Mouse (Mus musculus): Measurements from ENCODE around the gene Gpr180. TPM values are rescaled to one million over a fixed set of nuclear protein-coding genes. Genes with fewer than 3 reads are reported as not detected.
A peak's percentile ranks its signal among the peaks of the same experiment; 100 is the strongest.
"Not testable (repeated sequence)": the region's sequence is repeated elsewhere in the genome, so short reads cannot be mapped to it uniquely, and the experiment has no call there.

Gene Gpr180
- total RNA-seq, 2 experiments from 2014 or later = 31.5 to 32.2 TPM

DNA sequence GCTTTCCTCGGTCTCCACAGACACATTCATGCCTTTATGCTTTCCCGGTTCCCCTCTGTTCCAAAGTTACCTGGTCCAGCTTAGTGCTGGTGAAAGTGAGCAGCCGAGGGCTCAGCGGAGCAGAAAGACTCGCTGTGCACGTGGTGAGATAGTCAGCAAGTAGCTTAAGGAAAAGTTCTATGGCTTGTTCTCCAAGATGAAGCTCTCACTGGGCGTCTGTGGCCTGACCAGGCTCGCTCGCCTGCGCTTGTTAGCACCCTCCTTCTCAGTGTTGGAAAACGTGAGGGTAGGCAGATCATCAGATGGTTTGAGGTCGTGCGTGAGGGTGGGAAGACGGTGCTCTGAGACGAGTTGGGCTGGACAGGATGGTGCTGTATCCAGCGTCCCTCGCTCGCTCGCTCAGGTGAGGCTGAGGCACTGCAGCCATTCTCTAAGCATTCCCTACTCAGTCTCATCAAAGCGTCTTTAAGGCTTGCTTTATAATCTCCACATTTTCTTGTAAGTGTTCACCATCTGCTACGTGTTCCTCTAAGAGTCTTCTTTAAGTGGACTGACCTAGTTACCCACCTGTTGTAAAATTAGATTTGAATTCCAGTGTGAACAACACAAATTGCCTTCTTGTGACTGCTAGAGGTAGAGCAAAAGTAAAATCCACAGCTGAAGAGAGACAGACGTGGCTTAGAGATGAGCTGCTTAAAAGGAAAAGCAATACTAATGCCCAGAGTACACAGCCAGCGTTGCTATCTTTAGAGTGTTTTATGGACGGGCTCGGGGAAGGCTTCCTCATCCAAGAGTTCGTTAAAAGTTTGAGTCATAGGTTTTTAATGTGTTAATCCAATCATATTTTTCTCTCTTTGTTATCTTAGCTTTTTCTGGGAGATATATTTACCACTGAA lies 13.9 kb downstream of the Gpr180 start:
- DNase-seq (ENCODE audit: low spot score in 2 of 2) = peak in 1 of 2 experiments; percentile 44
- intact Hi-C loops (cut with DNase I) = no loop called here

GRCm38 (mm10) chr14:118151651-118152293 lies 14.8 kb downstream of the Gpr180 start:
- intact Hi-C loops (cut with DNase I) = loop anchor here (2.0 kb wide), 1 partner anchor 147 kb away; no protein-coding TSS in a partner anchor
- peak in 1 of 2 experiments; percentile 58 for DNase-seq (ENCODE audit: low spot score in 2 of 2)

GRCm38 (mm10) chr14:118152294-118152651 lies 15.3 kb downstream of the Gpr180 start:
- DNase-seq (ENCODE audit: low spot score in 2 of 2) = no peak
- intact Hi-C loops (cut with DNase I) = loop anchor here (2.0 kb wide), 1 partner anchor 147 kb away; no protein-coding TSS in a partner anchor

- DNase-seq (ENCODE audit: low spot score in 2 of 2); intact Hi-C loops (cut with DNase I): not testable (repeated sequence)
Observed at GRCm38 (mm10) chr14:118156056-118156455, 19.1 kb downstream of the Gpr180 start.

- DNase-seq (ENCODE audit: low spot score in 2 of 2) = no peak
- intact Hi-C loops (cut with DNase I) = loop anchor here (1.0 kb wide), 1 partner anchor 435 kb away; no protein-coding TSS in a partner anchor
Observed at GRCm38 (mm10) chr14:118156740-118157139, 19.8 kb downstream of the Gpr180 start.

DNA sequence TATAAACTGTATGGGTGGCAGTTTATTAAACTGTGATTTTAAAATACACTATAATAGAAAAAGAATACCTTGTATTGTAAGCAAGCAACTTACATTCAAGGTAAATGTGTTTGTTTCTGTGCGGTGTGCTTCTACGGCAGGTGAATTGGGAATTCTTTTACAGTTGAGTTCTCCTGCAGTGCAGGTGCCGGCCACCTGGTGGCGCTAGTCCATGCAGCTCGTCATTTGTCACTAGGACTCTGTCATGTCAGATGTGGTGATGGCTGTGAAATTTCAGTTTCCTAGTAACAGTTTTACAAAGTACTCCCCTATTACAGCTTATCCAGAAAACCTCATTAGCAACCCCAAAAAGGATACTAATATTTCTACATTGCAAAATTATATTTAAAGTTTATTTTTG lies 20.2 kb downstream of the Gpr180 start:
- intact Hi-C loops (cut with DNase I) = loop anchor here (1.0 kb wide), 1 partner anchor 434 kb away; no protein-coding TSS in a partner anchor
- peak; percentile 48 to 54 for DNase-seq (ENCODE audit: low spot score in 2 of 2)

GRCm38 (mm10) chr14:118161751-118162150 lies 24.8 kb downstream of the Gpr180 start:
- DNase-seq (ENCODE audit: low spot score in 2 of 2) = no peak
- intact Hi-C loops (cut with DNase I) = no loop called here

DNA sequence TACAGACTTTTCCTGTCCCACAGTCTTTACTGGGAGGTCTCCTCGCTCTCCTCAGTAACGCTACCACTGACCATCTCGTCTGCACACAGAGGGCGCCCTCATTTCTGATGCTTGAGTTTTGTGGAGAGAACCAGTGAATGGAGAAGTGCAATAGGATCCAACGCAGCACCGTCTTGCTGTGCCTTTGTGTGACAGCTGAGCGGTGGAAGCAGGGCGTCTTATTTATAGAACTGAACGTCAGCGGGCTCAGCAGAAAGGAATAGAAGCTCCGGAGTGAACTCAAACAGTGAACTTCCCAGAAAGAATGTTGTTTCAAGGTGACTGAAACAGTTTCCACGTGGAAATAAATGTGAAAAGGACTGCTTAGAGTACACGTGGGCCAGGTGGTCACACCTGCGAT lies 25.7 kb downstream of the Gpr180 start:
- peak; percentile 31 to 58 for DNase-seq (ENCODE audit: low spot score in 2 of 2)
- intact Hi-C loops (cut with DNase I) = no loop called here

- DNase-seq (ENCODE audit: low spot score in 2 of 2) = no peak
- intact Hi-C loops (cut with DNase I) = no loop called here
Observed at GRCm38 (mm10) chr14:118168776-118169175, 31.8 kb downstream of the Gpr180 start.

DNA sequence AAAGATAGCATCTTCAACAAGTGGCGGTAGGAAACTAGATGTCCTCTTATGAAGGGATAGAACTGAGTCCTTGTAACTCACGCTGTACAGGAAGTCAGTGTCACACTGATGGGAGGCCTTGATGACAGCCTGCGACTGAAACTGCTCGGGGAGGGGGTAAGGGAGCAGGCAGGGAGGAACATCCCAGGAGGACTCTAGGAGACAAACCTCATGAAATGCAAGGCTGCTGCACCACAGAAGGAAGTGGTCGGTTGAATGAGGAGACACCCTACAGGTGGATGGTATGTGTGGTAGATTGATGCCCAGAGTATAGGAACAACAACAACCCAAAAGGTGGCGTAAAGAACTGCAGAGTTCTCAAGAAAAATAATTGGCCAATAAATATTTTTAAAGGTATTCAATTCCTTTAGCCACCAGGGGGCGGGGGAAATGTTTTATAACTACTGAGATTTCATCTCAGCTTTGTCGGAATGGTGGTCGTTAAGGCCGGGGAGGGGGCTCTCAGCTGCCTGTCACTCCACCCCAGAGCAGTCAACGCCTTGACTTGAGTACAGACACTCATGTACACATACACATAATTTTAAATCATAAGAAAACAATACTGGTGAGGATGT lies 36.7 kb downstream of the Gpr180 start:
- intact Hi-C loops (cut with DNase I) = no loop called here
- DNase-seq (ENCODE audit: low spot score in 2 of 2) = no peak

- DNase-seq (ENCODE audit: low spot score in 2 of 2) = no peak
- intact Hi-C loops (cut with DNase I) = no loop called here
Observed at GRCm38 (mm10) chr14:118175071-118175693, 38.2 kb downstream of the Gpr180 start.

DNA sequence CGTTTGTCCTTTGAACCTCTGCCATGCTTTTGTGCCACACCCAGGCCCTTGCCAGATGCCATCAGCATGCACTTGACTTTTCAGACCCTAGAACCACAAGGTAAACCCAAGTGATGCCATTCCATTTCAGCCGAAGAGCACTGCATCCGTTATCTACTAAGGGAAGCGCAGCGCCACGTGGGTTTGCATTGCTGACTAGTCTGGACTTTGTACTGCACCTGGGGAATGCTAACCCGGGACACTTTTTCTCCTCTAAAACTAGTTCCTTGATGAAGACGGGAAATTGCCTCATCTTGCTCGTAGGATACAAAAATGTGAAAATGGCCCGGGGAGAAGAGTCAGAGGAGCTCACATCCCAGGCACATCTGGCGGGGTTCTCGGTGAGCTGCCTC lies 38.7 kb downstream of the Gpr180 start:
- no peak for DNase-seq (ENCODE audit: low spot score in 2 of 2)
- intact Hi-C loops (cut with DNase I) = no loop called here

GRCm38 (mm10) chr14:118179251-118179650 lies 42.3 kb downstream of the Gpr180 start:
- DNase-seq (ENCODE audit: low spot score in 2 of 2) = no peak
- intact Hi-C loops (cut with DNase I) = no loop called here

DNA sequence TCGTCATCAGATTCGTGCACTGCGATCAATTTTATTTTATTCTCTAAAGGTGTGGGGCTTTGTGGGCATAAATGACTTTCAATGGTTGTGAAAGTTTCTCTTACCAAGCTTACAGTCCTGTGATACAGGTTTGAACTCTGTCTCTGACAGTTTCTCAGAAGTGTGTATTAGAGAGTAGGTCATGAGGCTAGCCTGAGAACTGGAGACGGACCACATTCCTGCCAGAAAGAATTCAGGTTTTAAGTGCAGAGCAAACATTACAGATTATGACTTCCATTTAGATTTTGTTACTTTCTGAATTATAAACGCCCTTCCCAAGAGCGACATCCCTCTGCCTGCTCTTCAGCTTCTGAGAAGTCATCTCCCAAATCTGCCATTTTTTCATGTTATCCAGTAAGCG lies 42.7 kb downstream of the Gpr180 start:
- intact Hi-C loops (cut with DNase I) = no loop called here
- DNase-seq (ENCODE audit: low spot score in 2 of 2) = no peak

DNA sequence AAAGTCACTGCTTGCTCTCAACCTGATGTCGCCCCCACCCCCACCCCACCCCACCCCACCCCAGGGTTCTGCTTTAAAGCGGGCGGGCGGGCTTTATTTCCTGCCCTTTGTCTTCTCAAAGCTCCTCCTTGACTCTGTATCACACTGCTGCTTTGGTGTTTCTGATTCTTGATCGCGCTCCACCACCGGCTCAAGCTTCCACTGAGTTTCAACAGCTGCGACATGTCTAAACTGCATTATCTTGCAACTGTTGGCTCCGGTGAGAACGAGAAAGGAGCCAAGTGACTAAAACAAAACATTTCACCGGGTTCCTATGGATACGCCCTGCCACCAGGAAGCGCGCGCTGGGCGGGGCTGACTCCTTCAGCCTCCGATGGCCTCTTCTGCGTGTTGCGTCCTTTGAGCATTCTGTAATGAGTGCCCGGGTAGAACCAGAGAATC lies 43.2 kb downstream of the Gpr180 start:
- DNase-seq (ENCODE audit: low spot score in 2 of 2) = peak; percentile 39 to 41
- intact Hi-C loops (cut with DNase I) = no loop called here

GRCm38 (mm10) chr14:118180711-118181177 lies 43.8 kb downstream of the Gpr180 start:
- intact Hi-C loops (cut with DNase I) = no loop called here
- DNase-seq (ENCODE audit: low spot score in 2 of 2) = peak; percentile 30 to 69

DNA sequence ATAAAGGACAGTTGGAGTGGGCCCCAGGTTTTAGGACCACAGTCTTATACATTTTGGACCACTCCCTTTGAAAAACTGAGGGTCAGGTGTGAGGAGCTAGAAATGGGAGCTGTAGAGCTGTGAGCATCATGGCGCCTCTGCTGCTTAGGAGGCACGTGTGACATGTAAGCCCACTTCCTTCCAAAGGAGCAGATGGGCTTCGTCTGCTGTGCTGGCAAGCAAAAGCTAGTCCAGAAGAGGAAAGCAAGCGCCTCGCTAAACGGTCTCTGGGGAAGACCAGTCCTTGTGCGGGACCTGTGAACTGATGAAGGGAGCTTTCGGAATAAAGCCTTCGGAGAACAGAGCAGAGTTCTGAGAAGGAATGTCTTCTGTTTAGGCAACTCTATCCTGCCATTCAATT lies 54.5 kb downstream of the Gpr180 start:
- no peak for DNase-seq (ENCODE audit: low spot score in 2 of 2)
- intact Hi-C loops (cut with DNase I) = no loop called here

DNA sequence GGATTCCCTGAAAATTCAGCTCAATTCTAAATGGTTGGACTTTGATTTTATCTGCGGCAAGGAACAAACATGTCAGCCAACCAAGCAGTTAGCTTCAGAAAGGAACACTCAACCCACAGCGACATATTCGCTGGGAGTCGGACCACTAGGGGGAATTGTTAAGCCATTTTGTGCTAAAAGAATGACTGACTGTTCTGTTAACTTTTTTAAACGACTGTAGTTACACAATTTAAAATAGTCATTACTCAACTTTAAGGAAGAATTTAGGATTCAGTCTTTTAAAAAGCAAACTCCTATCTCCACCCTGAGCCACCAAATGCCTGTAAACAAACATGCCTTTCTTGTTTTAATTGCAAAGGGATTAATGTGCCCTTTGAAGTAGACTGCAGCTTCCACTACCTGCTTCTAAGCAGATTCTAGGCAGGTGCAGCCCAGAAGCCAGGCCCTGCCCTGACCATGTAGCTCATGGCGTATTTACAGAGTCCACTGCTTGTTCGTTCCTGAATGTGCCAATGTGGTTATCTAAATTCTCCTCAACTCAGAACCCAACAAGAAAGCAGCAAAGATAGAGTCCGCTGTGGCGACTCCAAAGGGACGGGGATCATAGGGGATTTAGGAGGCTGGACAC lies 56.2 kb downstream of the Gpr180 start:
- intact Hi-C loops (cut with DNase I) = no loop called here
- DNase-seq (ENCODE audit: low spot score in 2 of 2) = no peak

GRCm38 (mm10) chr14:118193663-118194062 lies 56.7 kb downstream of the Gpr180 start:
- intact Hi-C loops (cut with DNase I) = loop anchor here (2.0 kb wide), 1 partner anchor 41 kb away; no protein-coding TSS in a partner anchor

More at GRCm38 (mm10) chr14:118193663-118194062, 56.7 kb downstream of the Gpr180 start:
- no peak for DNase-seq (ENCODE audit: low spot score in 2 of 2)
